Mouse (Mus musculus) forebrain, embryonic 12.5 days (tissue): ENCODE measurements around the gene A830018L16Rik. TPM values are rescaled to one million over a fixed set of nuclear protein-coding genes. Genes with fewer than 3 reads are reported as not detected.
"Not testable (repeated sequence)": the region's sequence is repeated elsewhere in the genome, so short reads cannot be mapped to it uniquely, and the experiment has no call there.

Experiments used
- ATAC-seq: fragments of 200-750 bp; cut with Nextera tagmentation; 2 replicates; pipeline ENCODE4 v1.8.0; 2017; ENCODE audit warnings: moderate TSS enrichment; ENCODE audit not compliant: low FRiP score
- H3K27ac ChIP-seq: fragments of 300-500 bp; sonication (generic); 2 replicates; pipeline ENCODE4 v1.5.1; 2016; ENCODE audit warnings: mild to moderate bottlenecking
- H3K27me3 ChIP-seq: fragments of 300-500 bp; sonication (generic); 2 replicates; pipeline ENCODE4 v1.6.1; 2016; ENCODE audit warnings: mild to moderate bottlenecking
- H3K36me3 ChIP-seq: fragments of 300-500 bp; sonication (generic); replicated peaks from 2 replicates; pipeline ENCODE4 v1.6.1; 2016; ENCODE audit warnings: mild to moderate bottlenecking
- H3K4me1 ChIP-seq: fragments of 300-500 bp; sonication (generic); 2 replicates; pipeline ENCODE4 v1.6.1; 2016
- H3K4me2 ChIP-seq: fragments of 300-500 bp; sonication (generic); 2 replicates; pipeline ENCODE4 v1.6.1; 2016; ENCODE audit warnings: mild to moderate bottlenecking, moderate library complexity
- H3K4me3 ChIP-seq: fragments of 300-500 bp; sonication (generic); replicated peaks from 2 replicates; pipeline ENCODE4 v1.5.1; 2016; ENCODE audit warnings: mild to moderate bottlenecking
- H3K9ac ChIP-seq: fragments of 300-500 bp; sonication (generic); 2 replicates; pipeline ENCODE4 v1.6.1; 2016; ENCODE audit warnings: mild to moderate bottlenecking
- H3K9me3 ChIP-seq: fragments of 300-500 bp; sonication (generic); 2 replicates; pipeline ENCODE4 v1.6.1; 2016
- WGBS: fragments of 180-500 bp; shearing (Covaris S2); methylation state at CpG from one replicate; pipeline ENCODE4 v1.1.7; 2016; 5-methylcytosine and 5-hydroxymethylcytosine counted together
- polyA plus RNA-seq: library from polyadenylated mRNA; unstranded; fragments of >200 nt; fragmentation: Nextera tagmentation; extraction: Ambion mirVana; gene quantifications from 2 replicates; pipeline ENCODE4 v1.2.1, GENCODE M21; 2016

The A830018L16Rik gene
- polyA plus RNA-seq, 1 experiment from 2014 or later, result 1.6 TPM

GRCm38 (mm10) chr1:11915873-11916272 is 502.0 kb downstream of the A830018L16Rik start:
- Histone ChIP-seq H3K4me3 (no peak overlapping the region), H3K27ac (no peak overlapping the region), H3K27me3 (no peaks in the 10 kb centered on the region), H3K36me3 (no peaks in the 10 kb centered on the region), H3K4me1 (no peaks in the 10 kb centered on the region), H3K9me3 (no peaks in the 10 kb centered on the region), H3K9ac (no peak overlapping the region), H3K4me2 (no peak overlapping the region)
- no peak for ATAC-seq

- no peaks in the 10 kb centered on the region for H3K9me3 ChIP-seq
- H3K4me2 ChIP-seq, result no peak overlapping the region
- no peak overlapping the region for H3K4me3 ChIP-seq
- no peaks in the 10 kb centered on the region for H3K4me1 ChIP-seq
- 87% methylated on average over 9 of the region's 9 CpGs for WGBS
- no peaks in the 10 kb centered on the region for H3K36me3 ChIP-seq
- ATAC-seq, result no peak
- no peak overlapping the region for H3K9ac ChIP-seq
- H3K27ac ChIP-seq, result no peak overlapping the region
- H3K27me3 ChIP-seq, result no peaks in the 10 kb centered on the region
Observed at GRCm38 (mm10) chr1:11936984-11937383, 523.1 kb downstream of the A830018L16Rik start.

- H3K36me3 ChIP-seq, result no peaks in the 10 kb centered on the region
- H3K4me3 ChIP-seq, result no peak overlapping the region
- H3K4me1 ChIP-seq, result no peaks in the 10 kb centered on the region
- H3K27me3 ChIP-seq, result no peaks in the 10 kb centered on the region
- no peak for ATAC-seq
- no peak overlapping the region for H3K4me2 ChIP-seq
- H3K9ac ChIP-seq, result no peak overlapping the region
- WGBS, result 72% methylated on average over 2 of the region's 2 CpGs
- no peak overlapping the region for H3K27ac ChIP-seq
- no peaks in the 10 kb centered on the region for H3K9me3 ChIP-seq
Observed at GRCm38 (mm10) chr1:11959421-11960206, 545.7 kb downstream of the A830018L16Rik start.

GRCm38 (mm10) chr1:11982590-11983136 is 568.8 kb downstream of the A830018L16Rik start:
- Histone ChIP-seq H3K4me2 (no peak overlapping the region), H3K4me1 (no peaks in the 10 kb centered on the region), H3K27ac (no peak overlapping the region), H3K4me3 (no peak overlapping the region), H3K9me3 (no peaks in the 10 kb centered on the region), H3K9ac (no peak overlapping the region), H3K36me3 (no peaks in the 10 kb centered on the region), H3K27me3 (no peaks in the 10 kb centered on the region)
- no peak for ATAC-seq
- WGBS, result 84% methylated on average over 4 of the region's 4 CpGs

GRCm38 (mm10) chr1:11990011-11990410 is 576.1 kb downstream of the A830018L16Rik start:
- 73% methylated on average over 3 of the region's 3 CpGs for WGBS

GRCm38 (mm10) chr1:11996297-11996878 is 582.5 kb downstream of the A830018L16Rik start:
- 85% methylated on average over 2 of the region's 2 CpGs for WGBS
- H3K9me3 ChIP-seq, result no peaks in the 10 kb centered on the region
- H3K27ac ChIP-seq, result no peak overlapping the region
- no peak overlapping the region for H3K4me3 ChIP-seq
- H3K9ac ChIP-seq, result no peak overlapping the region
- peaks cover 4% of the 10 kb centered on the region; the same call in 1 of the 2 replicates for H3K4me1 ChIP-seq
- H3K4me2 ChIP-seq, result no peak overlapping the region
- H3K27me3 ChIP-seq, result no peaks in the 10 kb centered on the region
- ATAC-seq, result no peak
- H3K36me3 ChIP-seq, result no peaks in the 10 kb centered on the region

More at GRCm38 (mm10) chr1:11990011-11990410, 576.1 kb downstream of the A830018L16Rik start:
- Histone ChIP-seq H3K36me3 (no peaks in the 10 kb centered on the region), H3K9me3 (no peaks in the 10 kb centered on the region), H3K27ac (no peak overlapping the region), H3K4me3 (no peak overlapping the region), H3K4me1 (no peaks in the 10 kb centered on the region), H3K4me2 (no peak overlapping the region), H3K9ac (no peak overlapping the region), H3K27me3 (no peaks in the 10 kb centered on the region)
- ATAC-seq, result no peak

GRCm38 (mm10) chr1:11997574-11997973 is 583.7 kb downstream of the A830018L16Rik start:
- H3K4me1 ChIP-seq, result peaks cover 4% of the 10 kb centered on the region; the same call in 1 of the 2 replicates
- no peak overlapping the region for H3K9ac ChIP-seq
- H3K27ac ChIP-seq, result no peak overlapping the region
- 74% methylated on average over 2 of the region's 2 CpGs for WGBS
- no peaks in the 10 kb centered on the region for H3K27me3 ChIP-seq
- H3K36me3 ChIP-seq, result no peaks in the 10 kb centered on the region
- no peaks in the 10 kb centered on the region for H3K9me3 ChIP-seq
- no peak overlapping the region for H3K4me2 ChIP-seq
- no peak overlapping the region for H3K4me3 ChIP-seq
- ATAC-seq, result no peak

GRCm38 (mm10) chr1:12000557-12000956 is 586.7 kb downstream of the A830018L16Rik start:
- H3K4me3 ChIP-seq, result no peak overlapping the region
- H3K4me2 ChIP-seq, result no peak overlapping the region
- H3K9ac ChIP-seq, result no peak overlapping the region
- H3K36me3 ChIP-seq, result no peaks in the 10 kb centered on the region
- ATAC-seq, result peak; percentile 88
- peaks cover 4% of the 10 kb centered on the region; the same call in 1 of the 2 replicates for H3K4me1 ChIP-seq
- H3K27ac ChIP-seq, result no peak overlapping the region
- H3K27me3 ChIP-seq, result no peaks in the 10 kb centered on the region
- WGBS, result 12% methylated on average over 4 of the region's 4 CpGs
- no peaks in the 10 kb centered on the region for H3K9me3 ChIP-seq

GRCm38 (mm10) chr1:12008789-12009550 is 595.1 kb downstream of the A830018L16Rik start:
- Histone ChIP-seq H3K27me3 (no peaks in the 10 kb centered on the region), H3K4me3 (no peak overlapping the region), H3K36me3 (no peaks in the 10 kb centered on the region), H3K4me2 (no peak overlapping the region), H3K9me3 (no peaks in the 10 kb centered on the region), H3K27ac (no peak overlapping the region), H3K9ac (no peak overlapping the region), H3K4me1 (no peaks in the 10 kb centered on the region)
- ATAC-seq, result no peak
- WGBS, result 46% methylated on average over 2 of the region's 2 CpGs

GRCm38 (mm10) chr1:12009551-12009846 is 595.6 kb downstream of the A830018L16Rik start:
- H3K27me3 ChIP-seq, result no peaks in the 10 kb centered on the region
- H3K9ac ChIP-seq, result no peak overlapping the region
- no peak overlapping the region for H3K27ac ChIP-seq
- H3K4me1 ChIP-seq, result no peaks in the 10 kb centered on the region
- H3K4me3 ChIP-seq, result no peak overlapping the region
- H3K9me3 ChIP-seq, result no peaks in the 10 kb centered on the region
- ATAC-seq, result no peak
- H3K4me2 ChIP-seq, result no peak overlapping the region
- no peaks in the 10 kb centered on the region for H3K36me3 ChIP-seq

- Histone ChIP-seq H3K4me1 (no peaks in the 10 kb centered on the region), H3K27me3 (no peaks in the 10 kb centered on the region), H3K4me3 (no peak overlapping the region), H3K36me3 (no peaks in the 10 kb centered on the region), H3K4me2 (no peak overlapping the region), H3K9ac (no peak overlapping the region), H3K9me3 (no peaks in the 10 kb centered on the region), H3K27ac (no peak overlapping the region)
- 90% methylated on average over 1 of the region's 1 CpGs for WGBS
- ATAC-seq, result no peak
Observed at GRCm38 (mm10) chr1:12010607-12011006, 596.7 kb downstream of the A830018L16Rik start.

GRCm38 (mm10) chr1:12020646-12021045 is 606.7 kb downstream of the A830018L16Rik start:
- H3K27ac ChIP-seq, H3K9ac ChIP-seq, H3K36me3 ChIP-seq, H3K27me3 ChIP-seq, H3K4me2 ChIP-seq, H3K4me1 ChIP-seq, ATAC-seq, H3K4me3 ChIP-seq, H3K9me3 ChIP-seq: not testable (repeated sequence)
- 84% methylated on average over 5 of the region's 5 CpGs for WGBS
